Mouse (Mus musculus) adrenal gland, postnatal 4 days (tissue): ENCODE measurements at regions not wholly inside any gene's neighbourhood (a gene's known extent, or its start where the extent isn't known, plus 50 kb on each side); places are given as distances from the start of the nearest gene placed in this dataset.

Experiments used
- DNase-seq, 2 experiments: peaks; one replicate each; pipeline ENCODE4 v3.0.0; 2021 to 2022; ENCODE audit warnings: low spot score in 2 of 2, mixed read lengths in 2 of 2

GRCm38 (mm10) chr9:101807249-101807648 is 54.4 kb upstream of the 9630041A04Rik start:
- no peak for DNase-seq

GRCm38 (mm10) chr9:101796718-101797117 is 64.9 kb upstream of the 9630041A04Rik start:
- DNase-seq: no peak

GRCm38 (mm10) chr9:101796063-101796462 is 65.6 kb upstream of the 9630041A04Rik start:
- no peak for DNase-seq

- no peak for DNase-seq
Observed at GRCm38 (mm10) chr9:101795436-101795835, 66.2 kb upstream of the 9630041A04Rik start.

GRCm38 (mm10) chr9:101790936-101791335 is 70.7 kb upstream of the 9630041A04Rik start:
- no peak for DNase-seq

GRCm38 (mm10) chr9:101740949-101741605 is 120.6 kb upstream of the 9630041A04Rik start:
- no peak for DNase-seq

GRCm38 (mm10) chr9:101739322-101739721 is 122.3 kb upstream of the 9630041A04Rik start:
- DNase-seq: no peak

- no peak for DNase-seq
Observed at GRCm38 (mm10) chr9:101734271-101734670, 127.4 kb upstream of the 9630041A04Rik start.

- DNase-seq: no peak
Observed at GRCm38 (mm10) chr9:101733611-101734225, 127.9 kb upstream of the 9630041A04Rik start.

GRCm38 (mm10) chr9:101730136-101730535 is 131.5 kb upstream of the 9630041A04Rik start:
- DNase-seq: no peak

GRCm38 (mm10) chr9:101717911-101718310 is 143.7 kb upstream of the 9630041A04Rik start:
- no peak for DNase-seq

- DNase-seq: peak in 1 of 2 experiments; percentile 10
Observed at GRCm38 (mm10) chr9:101716326-101716725, 145.3 kb upstream of the 9630041A04Rik start.

- DNase-seq: no peak
Observed at GRCm38 (mm10) chr9:101714805-101715204, 146.8 kb upstream of the 9630041A04Rik start.

- DNase-seq: no peak
Observed at GRCm38 (mm10) chr9:101710611-101711071, 151.0 kb upstream of the 9630041A04Rik start.

GRCm38 (mm10) chr9:101700368-101700767 is 161.3 kb upstream of the 9630041A04Rik start:
- DNase-seq: no peak

- DNase-seq: no peak
Observed at GRCm38 (mm10) chr9:101694054-101694453, 167.6 kb upstream of the 9630041A04Rik start.

- DNase-seq: no peak
Observed at GRCm38 (mm10) chr9:101691336-101691735, 170.3 kb upstream of the 9630041A04Rik start.

GRCm38 (mm10) chr9:101690916-101691315 is 170.7 kb upstream of the 9630041A04Rik start:
- no peak for DNase-seq

- DNase-seq: no peak
Observed at GRCm38 (mm10) chr9:101690402-101690861, 171.2 kb upstream of the 9630041A04Rik start.

GRCm38 (mm10) chr9:101689532-101690401 is 171.9 kb upstream of the 9630041A04Rik start:
- DNase-seq: peak; percentile 66 to 75

GRCm38 (mm10) chr9:101687226-101687625 is 174.4 kb upstream of the 9630041A04Rik start:
- no peak for DNase-seq

GRCm38 (mm10) chr9:101677563-101677962 is 184.1 kb upstream of the 9630041A04Rik start:
- DNase-seq: no peak
